ENCODE assay signal across 15 mouse cellular contexts in the genomic region with DNA sequence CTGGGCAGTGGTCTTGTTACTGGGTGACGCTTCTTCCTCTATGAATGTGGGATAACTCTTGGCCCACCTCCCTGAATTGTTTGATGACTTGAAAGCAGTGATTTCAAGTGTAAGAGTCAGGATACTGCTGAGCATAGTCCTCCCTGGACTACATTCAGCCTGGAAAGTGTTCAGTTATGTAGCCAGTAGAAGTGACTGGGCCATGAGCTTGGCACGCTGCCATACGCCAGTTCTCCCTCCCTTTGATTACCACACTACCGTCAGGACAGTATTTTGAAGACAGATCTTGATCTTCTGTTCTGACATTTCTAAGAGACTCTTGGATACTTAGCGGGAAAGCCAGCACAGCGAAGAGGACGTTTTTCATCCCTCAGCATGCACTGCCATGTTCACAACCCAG. TPM values are rescaled to one million over a fixed set of nuclear protein-coding genes. Genes with fewer than 3 reads are reported as not detected.
DNase-seq lines count a peak whose midpoint lies in the region; ATAC-seq lines count a peak whose summit lies in the region.
"Had no signal": no experiment of that assay in that cellular context is flagged by ENCODE, and none has a peak within 500 bp of the region (broad histone marks: within the 10 kb centered on the region; RNA-seq: fewer than 3 reads in every experiment).

No protein-coding gene starts in this region.

- H3K27me3 ChIP-seq in heart, embryonic 10.5 days (ENCODE audit: insufficient read depth, poor library complexity, severe bottlenecking) = no peaks in the 10 kb centered on the region
- no peaks in the 10 kb centered on the region for H3K27me3 ChIP-seq in lung, embryonic 15.5 days
- H3K27me3 ChIP-seq: CH12.LX; stomach, embryonic 15.5 days had no signal

- no peak overlapping the region for H3K9ac ChIP-seq in lung, embryonic 15.5 days
- H3K9ac ChIP-seq: liver, embryonic 14.5 days; stomach, embryonic 15.5 days had no signal

- peaks cover 17% of the 10 kb centered on the region for H3K4me1 ChIP-seq in heart, embryonic 10.5 days
- H3K4me1 ChIP-seq in lung, embryonic 15.5 days = peaks cover 9% of the 10 kb centered on the region
- H3K4me1 ChIP-seq: stomach, embryonic 15.5 days had no signal

- no peaks in the 10 kb centered on the region for H3K9me3 ChIP-seq in heart, embryonic 10.5 days
- H3K9me3 ChIP-seq in lung, embryonic 15.5 days = no peaks in the 10 kb centered on the region
- H3K9me3 ChIP-seq: stomach, embryonic 15.5 days had no signal

- H3K4me3 ChIP-seq in heart, embryonic 10.5 days = no peak overlapping the region
- H3K4me3 ChIP-seq in lung, embryonic 15.5 days = no peak overlapping the region
- H3K4me3 ChIP-seq: stomach, embryonic 15.5 days had no signal

- peak; percentile 89 for DNase-seq in heart, adult 11 months
- no peak for DNase-seq in heart, embryonic 10.5 days (ENCODE audit: low spot score)
- DNase-seq in MN1 (ENCODE audit: low spot score) = peak; percentile 17
- peak; percentile 74 to 80 for DNase-seq in adrenal gland, postnatal 36 days
- DNase-seq in layer of hippocampus, adult 8-10 months (ENCODE audit: low spot score in 2 of 2) = no peak
- DNase-seq in spleen, adult 12 weeks (ENCODE audit: low spot score) = no peak
- DNase-seq in layer of hippocampus, adult 9-10 months (ENCODE audit: low spot score) = no peak
- DNase-seq: cerebellum, adult 8-10 months; gastrocnemius, postnatal 36 days had no signal

- 69% methylated on average over 7 of the region's 7 CpGs for WGBS in heart, embryonic 10.5 days
- 42% methylated on average over 7 of the region's 7 CpGs for WGBS in lung, embryonic 15.5 days

- H3K4me2 ChIP-seq in lung, embryonic 15.5 days = no peak overlapping the region
- H3K4me2 ChIP-seq: stomach, embryonic 15.5 days had no signal

- no peak overlapping the region for H3K27ac ChIP-seq in heart, embryonic 10.5 days
- no peak overlapping the region for H3K27ac ChIP-seq in lung, embryonic 15.5 days
- H3K27ac ChIP-seq: liver, embryonic 14.5 days; stomach, embryonic 15.5 days had no signal

- ATAC-seq in lung, embryonic 15.5 days (ENCODE audit: borderline replicate concordance, extremely low read depth, low FRiP score, low TSS enrichment) = peak; percentile 69; the same call in 1 of the 2 replicates
- ATAC-seq: intestine, postnatal 0 days; midbrain, embryonic 16.5 days had no signal

- H3K36me3 ChIP-seq in heart, embryonic 10.5 days = no peaks in the 10 kb centered on the region
- H3K36me3 ChIP-seq in lung, embryonic 15.5 days = no peaks in the 10 kb centered on the region
- H3K36me3 ChIP-seq: stomach, embryonic 15.5 days had no signal

RNA-seq across cellular contexts. Expression of a gene that starts 40.1 kb away (rescaled TPM):
- 6.1 and 9.7 TPM in 2 replicates for polyA plus RNA-seq in heart, embryonic 10.5 days (2016; fragmentation: Nextera tagmentation; extraction: Ambion mirVana)
- total RNA-seq in adrenal gland, postnatal 36 days (2021) = 10 to 100 TPM; 25.7 to 60.8 TPM
- polyA plus RNA-seq in lung, embryonic 15.5 days (2015; fragmentation: Nextera tagmentation; extraction: Ambion mirVana) = 9.8 and 11.2 TPM in 2 replicates
- total RNA-seq in layer of hippocampus, adult 8-10 months (2022) = 1 to 10 TPM; 8.3 to 10.0 (median 8.8) TPM
- total RNA-seq: CH12.LX had no signal

Comparison
In these comparisons a context has a peak if more than half of its experiments do, and no peak if none do; other contexts are left out.
1. DNase-seq: peak in heart, adult 11 months (single experiment), MN1 (single experiment) and adrenal gland, postnatal 36 days (2 of 2); none in heart, embryonic 10.5 days (single experiment), layer of hippocampus, adult 8-10 months (0 of 2), spleen, adult 12 weeks (single experiment) and layer of hippocampus, adult 9-10 months (single experiment).